Comparison of ENCODE assay signal across 9 mouse cellular contexts in the genomic region with DNA sequence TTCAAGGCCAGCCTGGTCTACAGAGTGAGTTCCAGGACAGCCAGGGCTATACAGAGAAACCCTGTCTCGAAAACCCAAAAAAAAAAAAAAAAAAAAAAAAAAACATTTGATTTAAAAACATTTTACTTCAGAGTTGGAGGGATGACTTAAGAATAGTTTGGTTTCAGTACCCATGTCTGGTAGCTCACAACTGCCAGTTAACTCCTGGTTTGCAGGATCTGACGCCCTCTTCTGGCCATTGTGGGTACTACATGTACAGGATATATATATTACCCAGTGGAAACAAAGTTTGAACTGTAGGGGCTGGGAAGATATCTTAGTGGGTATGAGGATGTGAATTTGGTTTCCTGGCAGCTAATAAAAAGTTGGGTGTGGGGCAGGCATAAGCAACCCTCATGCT. TPM values are rescaled to one million over a fixed set of nuclear protein-coding genes. Genes with fewer than 3 reads are reported as not detected.
DNase-seq lines count a peak whose midpoint lies in the region; ATAC-seq and TF ChIP-seq lines count a peak whose summit lies in the region.
"Had no signal": no experiment of that assay in that cellular context is flagged by ENCODE, and none has a peak within 500 bp of the region (broad histone marks: within the 10 kb centered on the region; RNA-seq: fewer than 3 reads in every experiment).

No protein-coding gene starts in this region.

- no peak overlapping the region for H3K4me3 ChIP-seq in left cerebral cortex, adult 2 months
- H3K4me3 ChIP-seq: limb, embryonic 15.5 days had no signal

- TF ChIP-seq CTCF in left cerebral cortex, adult 2 months (IDR thresholded peaks at IDR 0.05): peak; percentile 67

- intact Hi-C loops in left cerebral cortex, adult 2 months (cut with DNase I): no loop called here

- no peak overlapping the region for H3K27ac ChIP-seq in left cerebral cortex, adult 2 months
- H3K27ac ChIP-seq: limb, embryonic 15.5 days had no signal

- ATAC-seq in cerebellum, adult (ENCODE audit: insufficient number of reproducible peaks, low FRiP score, low TSS enrichment): no peak
- 0 out of 2 replicates have a peak, but pooled peaks have one; percentile 30 for ATAC-seq in megakaryocyte progenitor cell, adult 5-6 weeks (replicated peaks; ENCODE audit: poor library complexity)

- peak; percentile 60 to 72 for DNase-seq in cerebellum, postnatal 10 days
- DNase-seq in left cerebral cortex, adult 2 months (ENCODE audit: extremely low spot score in 1 of 2, low spot score in 2 of 2): no peak
- no peak for DNase-seq in left cerebral cortex, adult 8-10 months (ENCODE audit: low spot score in 2 of 2)
- DNase-seq in ES-CJ7 (ENCODE audit: low read depth, low spot score): peak; percentile 54
- no peak for DNase-seq in gastrocnemius, adult 18-20 months (ENCODE audit: low spot score)
- no peak for DNase-seq in MN1 (ENCODE audit: low spot score)

RNA-seq across cellular contexts. Expression of gene Amz1, which starts 27.0 kb away (rescaled TPM):
- 10 to 100 TPM; 16.2 to 20.2 TPM for total RNA-seq in left cerebral cortex, adult 2 months (2021)
- 10 to 100 TPM; 21.0 to 28.7 (median 24.7) TPM for total RNA-seq in left cerebral cortex, adult 8-10 months (2022)
- 0.20 and 0.30 TPM in 2 replicates for total RNA-seq in megakaryocyte progenitor cell, adult 5-6 weeks (2015)
- 0.41 and 1.9 TPM in 2 replicates for total RNA-seq in megakaryocyte progenitor cell, adult 5-6 weeks (2017)
- under 1 TPM in 1 of 2 experiments, not detected in 1; 0.36 TPM for total RNA-seq in gastrocnemius, adult 18-20 months (2021)

RNA-seq across cellular contexts. Expression of gene Brat1, which starts 46.1 kb away (rescaled TPM):
- total RNA-seq in left cerebral cortex, adult 2 months (2021): 10 to 100 TPM; 19.8 to 21.3 TPM
- 10 to 100 TPM; 20.0 to 21.1 (median 21.0) TPM for total RNA-seq in left cerebral cortex, adult 8-10 months (2022)
- 6.2 and 6.4 TPM in 2 replicates for total RNA-seq in megakaryocyte progenitor cell, adult 5-6 weeks (2015)
- 11.1 and 12.2 TPM in 2 replicates for total RNA-seq in megakaryocyte progenitor cell, adult 5-6 weeks (2017)
- total RNA-seq in gastrocnemius, adult 18-20 months (2021): 1 to 10 TPM; 4.5 to 5.3 TPM

RNA-seq across cellular contexts. Expression of gene Iqce, which starts 48.7 kb away (rescaled TPM):
- 10 to 100 TPM; 56.2 to 65.9 TPM for total RNA-seq in left cerebral cortex, adult 2 months (2021)
- total RNA-seq in left cerebral cortex, adult 8-10 months (2022): 10 to 100 TPM; 45.8 to 52.8 (median 51.2) TPM
- 9.8 and 12.7 TPM in 2 replicates for total RNA-seq in megakaryocyte progenitor cell, adult 5-6 weeks (2015)
- 9.2 and 9.8 TPM in 2 replicates for total RNA-seq in megakaryocyte progenitor cell, adult 5-6 weeks (2017)
- 1 to 10 TPM; 1.6 to 2.2 TPM for total RNA-seq in gastrocnemius, adult 18-20 months (2021)

Comparison
In these comparisons a context has a peak if more than half of its experiments do, and no peak if none do; other contexts are left out.
1. DNase-seq: peak in cerebellum, postnatal 10 days (2 of 2) and ES-CJ7 (single experiment); none in left cerebral cortex, adult 2 months (0 of 2), left cerebral cortex, adult 8-10 months (0 of 2), gastrocnemius, adult 18-20 months (single experiment) and MN1 (single experiment).
2. RNA of gene Amz1, which starts 27.0 kb away (total RNA-seq): 21.0 to 28.7 TPM in left cerebral cortex, adult 8-10 months and 16.2 to 20.2 TPM in left cerebral cortex, adult 2 months; 0.20 to 1.9 TPM in megakaryocyte progenitor cell, adult 5-6 weeks and 0.36 TPM in gastrocnemius, adult 18-20 months; every median in the first group is over 4 times any median in the second.